ENCODE assay signal across 8 mouse cellular contexts in the genomic region with DNA sequence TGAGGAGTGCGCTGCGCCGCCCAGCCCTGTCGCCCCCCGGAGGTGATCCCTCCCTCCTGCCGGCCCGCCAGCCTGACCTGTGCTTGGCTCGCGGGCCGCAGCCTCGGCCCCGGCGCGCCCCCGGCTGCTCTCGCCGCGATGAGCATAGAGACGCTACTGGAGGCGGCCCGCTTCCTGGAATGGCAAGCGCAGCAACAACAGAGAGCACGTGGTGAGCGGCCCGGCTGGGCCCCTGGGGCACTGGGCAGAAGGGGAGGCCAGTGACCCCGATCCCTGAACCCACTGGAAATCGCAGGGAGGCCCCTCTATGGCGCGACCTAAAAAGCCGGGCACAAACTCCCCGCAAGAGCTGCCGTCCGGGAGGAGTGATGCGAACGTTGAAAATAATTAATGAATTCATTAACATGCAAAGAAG. TPM values are rescaled to one million over a fixed set of nuclear protein-coding genes. Genes with fewer than 3 reads are reported as not detected.
DNase-seq lines count a peak whose midpoint lies in the region; ATAC-seq and TF ChIP-seq lines count a peak whose summit lies in the region.

No protein-coding gene starts in this region.

- under 1% methylated on average over 35 of the region's 35 CpGs for WGBS in heart, embryonic 11.5 days (ENCODE audit: insufficient replicate concordance)
- WGBS in kidney, embryonic 15.5 days, result under 1% methylated on average over 35 of the region's 35 CpGs
- WGBS in spleen, adult 2 months, result 1% methylated on average over 35 of the region's 35 CpGs

- peaks cover 52% of the 10 kb centered on the region for H3K36me3 ChIP-seq in G1E (replicated peaks)
- no peaks in the 10 kb centered on the region for H3K36me3 ChIP-seq in heart, embryonic 11.5 days (ENCODE audit: control insufficient read depth, insufficient read depth, low read length)
- no peaks in the 10 kb centered on the region for H3K36me3 ChIP-seq in kidney, embryonic 15.5 days
- H3K36me3 ChIP-seq in spleen, adult 2 months (ENCODE audit: control insufficient read depth, insufficient read depth, low read length), result peaks cover under 1% of the 10 kb centered on the region; the same call in 1 of the 2 replicates

- DNase-seq in A20 (ENCODE audit: low read depth, low spot score), result peak; percentile 82
- peak; percentile 35 for DNase-seq in G1E (ENCODE audit: low spot score)
- peak; percentile 65 to 72 for DNase-seq in cerebellum, postnatal 25 days
- DNase-seq in lung, postnatal 10 days, result peak; percentile 72
- DNase-seq in spleen, adult 2 months (ENCODE audit: low read depth in 1 of 2, low spot score in 2 of 2), result peak in 1 of 2 experiments; percentile 57

- H3K9ac ChIP-seq in heart, embryonic 11.5 days (ENCODE audit: low read depth, low read length), result peak overlapping the region; percentile 85
- peak overlapping the region; percentile 86 for H3K9ac ChIP-seq in kidney, embryonic 15.5 days

- peak overlapping the region; percentile 94 for H3K4me2 ChIP-seq in heart, embryonic 11.5 days
- peak overlapping the region; percentile 92 for H3K4me2 ChIP-seq in kidney, embryonic 15.5 days

- no peaks in the 10 kb centered on the region for H3K9me3 ChIP-seq in G1E (replicated peaks)
- no peaks in the 10 kb centered on the region for H3K9me3 ChIP-seq in heart, embryonic 11.5 days (replicated peaks; ENCODE audit: control insufficient read depth, low read length)
- no peaks in the 10 kb centered on the region for H3K9me3 ChIP-seq in kidney, embryonic 15.5 days (replicated peaks)

- peaks cover 78% of the 10 kb centered on the region for H3K4me1 ChIP-seq in G1E (ENCODE audit: insufficient read depth, low read depth, low read length)
- peaks cover 40% of the 10 kb centered on the region for H3K4me1 ChIP-seq in heart, embryonic 11.5 days (ENCODE audit: control insufficient read depth, insufficient read depth, low read length)
- H3K4me1 ChIP-seq in kidney, embryonic 15.5 days, result peaks cover 70% of the 10 kb centered on the region
- peaks cover 40% of the 10 kb centered on the region for H3K4me1 ChIP-seq in spleen, adult 2 months (ENCODE audit: control insufficient read depth, insufficient read depth, insufficient read length)

- ATAC-seq in G1E (ENCODE audit: extremely low read depth, insufficient number of reproducible peaks, low FRiP score, poor library complexity, severe bottlenecking), result no peak
- ATAC-seq in heart, embryonic 11.5 days (replicated peaks; ENCODE audit: insufficient number of reproducible peaks, low FRiP score, low TSS enrichment), result no peak
- ATAC-seq in kidney, embryonic 15.5 days (replicated peaks; ENCODE audit: low FRiP score), result no peak
- ATAC-seq in monocyte, adult 5-6 weeks (replicated peaks; ENCODE audit: insufficient number of reproducible peaks, low FRiP score, low TSS enrichment, poor library complexity, severe bottlenecking), result no peak

- no peak for TF ChIP-seq POLR2A in spleen, adult 2 months (IDR thresholded peaks at IDR 0.05; ENCODE audit: low read depth, low read length)

- H3K4me3 ChIP-seq in G1E (ENCODE audit: low read depth, low read length), result peak overlapping the region; percentile 93
- H3K4me3 ChIP-seq in heart, embryonic 11.5 days (ENCODE audit: low read depth, low read length), result peak overlapping the region; percentile 90
- H3K4me3 ChIP-seq in kidney, embryonic 15.5 days (replicated peaks), result peak overlapping the region; percentile 90
- H3K4me3 ChIP-seq in spleen, adult 2 months (ENCODE audit: extremely low read depth, insufficient read depth, insufficient read length), result peak overlapping the region; percentile 67

- no peak for TF ChIP-seq CTCF in G1E (IDR thresholded peaks at IDR 0.05; ENCODE audit: low read depth, low read length)
- no peak for TF ChIP-seq CTCF in spleen, adult 2 months (IDR thresholded peaks at IDR 0.05; ENCODE audit: extremely low read depth, insufficient read depth, insufficient read length, insufficient replicate concordance)

- H3K27me3 ChIP-seq in G1E (ENCODE audit: insufficient read depth, low read length), result no peaks in the 10 kb centered on the region
- no peaks in the 10 kb centered on the region for H3K27me3 ChIP-seq in heart, embryonic 11.5 days (ENCODE audit: control insufficient read depth, insufficient read depth, low read length)
- H3K27me3 ChIP-seq in kidney, embryonic 15.5 days, result no peaks in the 10 kb centered on the region
- H3K27me3 ChIP-seq in spleen, adult 2 months (ENCODE audit: control insufficient read depth, insufficient read depth, low read length), result no peaks in the 10 kb centered on the region

- peak overlapping the region; percentile 97 for H3K27ac ChIP-seq in heart, embryonic 11.5 days (ENCODE audit: low read depth, low read length)
- H3K27ac ChIP-seq in kidney, embryonic 15.5 days, result peak overlapping the region; percentile 97
- H3K27ac ChIP-seq in spleen, adult 2 months (ENCODE audit: insufficient read depth, low read length), result peak overlapping the region; percentile 98

RNA-seq across cellular contexts. Expression of a gene that starts 0.5 kb away (rescaled TPM):
- total RNA-seq in G1E (2014; fragmentation: Nextera tagmentation), result 19.6 and 28.1 TPM in 2 replicates
- 3.0 and 4.6 TPM in 2 replicates for total RNA-seq in G1E (2017)
- 117 and 145 TPM in 2 replicates for polyA plus RNA-seq in G1E (2012)
- 2.7 and 3.5 TPM in 2 replicates for polyA plus RNA-seq in heart, embryonic 11.5 days (2014; fragmentation: Nextera tagmentation; extraction: Ambion mirVana)
- 5.0 and 5.7 TPM in 2 replicates for polyA plus RNA-seq in kidney, embryonic 15.5 days (2015; fragmentation: Nextera tagmentation; extraction: Ambion mirVana)
- polyA plus RNA-seq in spleen, adult 2 months (2012; rRNA removed), result 25.2 and 31.8 TPM in 2 replicates
- 8.0 to 14.0 TPM (median 9.5 TPM) in 3 replicates for total RNA-seq in monocyte, adult 5-6 weeks (2017)
